Mouse (Mus musculus): Measurements from ENCODE around the gene Rnf216. TPM values are rescaled to one million over a fixed set of nuclear protein-coding genes. Genes with fewer than 3 reads are reported as not detected.

Rnf216 gene
- total and polyA plus RNA-seq, 3 experiments: 15.5 to 30.7 (median 18.2) TPM

GRCm38 (mm10) chr5:142962444-142962961, 150.3 kb downstream of the Rnf216 start:
- Histone ChIP-seq H3K9me3 (replicated peaks; ENCODE audit: low read length) (peaks cover 11% of the 10 kb centered on the region), H3K4me2 (ENCODE audit: insufficient read depth, low read depth, poor library complexity, severe bottlenecking) (peak overlapping the region; percentile 47), H3K4me1 (ENCODE audit: control insufficient read depth in 1 of 2, insufficient read depth in 2 of 2) (peaks cover 25 to 76% of the 10 kb centered on the region in 2 experiments), H3K36me3 (replicated peaks in 1 of 2; ENCODE audit: control insufficient read depth in 1 of 2, insufficient read depth in 1 of 2, low read length in 1 of 2) (peaks cover 3 to 23% of the 10 kb centered on the region in 2 experiments), H3K9ac (ENCODE audit: insufficient read depth, low read depth) (no peak overlapping the region), H3K27me3 (replicated peaks) (peaks cover 12% of the 10 kb centered on the region), H3K4me3 (replicated peaks in 1 of 3; ENCODE audit: low read depth in 2 of 3, low read length in 2 of 3, poor library complexity in 1 of 3) (peak overlapping the region; percentile 58 to 77 (median 62)), H3K79me2 (replicated peaks; ENCODE audit: control insufficient read depth, extremely low read depth, insufficient read depth, poor library complexity, severe bottlenecking) (peaks cover 22% of the 10 kb centered on the region), H3K27ac (ENCODE audit: insufficient read depth, low read depth) (no peak overlapping the region; the same call in 1 of the 2 replicates)
- TF ChIP-seq MXI1 (IDR thresholded peaks at IDR 0.05; ENCODE audit: low read depth, low read length) (no peak; the same call in 1 of the 2 replicates), TCF12 (IDR thresholded peaks at IDR 0.05; ENCODE audit: low read depth, low read length) (no peak), CTCF (conservative IDR thresholded peaks at IDR 0.05 in 1 of 2, IDR thresholded peaks at IDR 0.05 in 1 of 2; ENCODE audit: low read depth in 2 of 2, low read length in 2 of 2) (no peak), SIN3A (IDR thresholded peaks at IDR 0.05; ENCODE audit: low read length) (peak; percentile 50; the same call in 1 of the 2 replicates)
- dilution Hi-C loops (cut with MboI; ENCODE audit: extremely low pct_ligation_motif_present, extremely low pct_unique_long_range_greater_than_20kb, low sequenced_read_pairs) (no loop called here), in situ Hi-C loops (cut with MboI; ENCODE audit: low pct_ligation_motif_present, low pct_unique_long_range_greater_than_20kb, low sequenced_read_pairs) (no loop called here)
- no peak for DNase-seq (ENCODE audit: extremely low read depth)

GRCm38 (mm10) chr5:142961881-142962443, 150.8 kb downstream of the Rnf216 start:
- Histone ChIP-seq H3K79me2 (replicated peaks; ENCODE audit: control insufficient read depth, extremely low read depth, insufficient read depth, poor library complexity, severe bottlenecking) (peaks cover 22% of the 10 kb centered on the region), H3K27ac (ENCODE audit: insufficient read depth, low read depth) (no peak overlapping the region), H3K9me3 (replicated peaks; ENCODE audit: low read length) (peaks cover 11% of the 10 kb centered on the region), H3K36me3 (replicated peaks in 1 of 2; ENCODE audit: control insufficient read depth in 1 of 2, insufficient read depth in 1 of 2, low read length in 1 of 2) (peaks cover 3 to 18% of the 10 kb centered on the region in 2 experiments), H3K4me3 (replicated peaks in 1 of 3; ENCODE audit: low read depth in 2 of 3, low read length in 2 of 3, poor library complexity in 1 of 3) (peak overlapping the region; percentile 58 to 77 (median 62)), H3K4me1 (ENCODE audit: control insufficient read depth in 1 of 2, insufficient read depth in 2 of 2) (peaks cover 29 to 77% of the 10 kb centered on the region in 2 experiments), H3K27me3 (replicated peaks) (peaks cover 12% of the 10 kb centered on the region), H3K4me2 (ENCODE audit: insufficient read depth, low read depth, poor library complexity, severe bottlenecking) (0 out of 2 replicates have a peak overlapping the region, but pooled peaks have one; percentile 18), H3K9ac (ENCODE audit: insufficient read depth, low read depth) (no peak overlapping the region; the same call in 1 of the 2 replicates)
- DNase-seq (ENCODE audit: extremely low read depth): no peak
- dilution Hi-C loops (cut with MboI; ENCODE audit: extremely low pct_ligation_motif_present, extremely low pct_unique_long_range_greater_than_20kb, low sequenced_read_pairs): no loop called here
- TF ChIP-seq NRF1 (IDR thresholded peaks at IDR 0.05; ENCODE audit: low read depth, low read length) (no peak), ZNF384 (IDR thresholded peaks at IDR 0.05; ENCODE audit: low read depth, low read length) (no peak), TCF12 (IDR thresholded peaks at IDR 0.05; ENCODE audit: low read depth, low read length) (no peak), SIN3A (IDR thresholded peaks at IDR 0.05; ENCODE audit: low read length) (no peak), PAX5 (IDR thresholded peaks at IDR 0.05; ENCODE audit: low read length) (no peak), UBTF (IDR thresholded peaks at IDR 0.05; ENCODE audit: low read depth, low read length) (no peak), MAZ (IDR thresholded peaks at IDR 0.05; ENCODE audit: low read depth, low read length) (no peak), POLR2A (IDR thresholded peaks at IDR 0.05; ENCODE audit: low read depth, low read length) (no peak), GABPA (IDR thresholded peaks at IDR 0.05; ENCODE audit: insufficient replicate concordance, low read depth, low read length) (no peak), KAT2A (IDR thresholded peaks at IDR 0.05; ENCODE audit: insufficient replicate concordance, low read length) (no peak), MAFK (IDR thresholded peaks at IDR 0.05; ENCODE audit: insufficient replicate concordance, low read length) (no peak), HCFC1 (IDR thresholded peaks at IDR 0.05; ENCODE audit: low read depth, low read length) (no peak), MEF2A (IDR thresholded peaks at IDR 0.05; ENCODE audit: borderline replicate concordance, low read depth, low read length) (no peak), ZKSCAN1 (IDR thresholded peaks at IDR 0.05; ENCODE audit: borderline replicate concordance, low read depth, low read length) (no peak), ELF1 (IDR thresholded peaks at IDR 0.05; ENCODE audit: low read depth, low read length) (no peak), NELFE (IDR thresholded peaks at IDR 0.05; ENCODE audit: low read depth, low read length) (no peak), CHD2 (IDR thresholded peaks at IDR 0.05; ENCODE audit: low read length) (no peak), TBP (conservative IDR thresholded peaks at IDR 0.05; ENCODE audit: low read depth, low read length) (no peak), IRF4 (IDR thresholded peaks at IDR 0.05; ENCODE audit: low read depth, low read length) (no peak)
- in situ Hi-C loops (cut with MboI; ENCODE audit: low pct_ligation_motif_present, low pct_unique_long_range_greater_than_20kb, low sequenced_read_pairs): no loop called here

Measured in CH12.LX (cell line).